Mouse (Mus musculus) liver, adult 2 months (tissue): ENCODE measurements around the gene Tmem82. TPM values are rescaled to one million over a fixed set of nuclear protein-coding genes. Genes with fewer than 3 reads are reported as not detected.

ENCODE experiments used
- DNase-seq: peaks from one replicate; pipeline ENCODE4 v3.0.0-alpha.2; 2011; ENCODE audit warnings: low read depth, low spot score; ENCODE audit errors: extremely low read depth
- H3K27ac ChIP-seq: fragments of 200-500 bp; replicated peaks from 2 replicates; pipeline ENCODE4 v1.5.1; 2012; ENCODE audit warnings: low read depth, mild to moderate bottlenecking, control low read depth, inconsistent platforms, low read length; ENCODE audit not compliant: insufficient read depth
- H3K27me3 ChIP-seq: fragments of 200-500 bp; 2 replicates; pipeline ENCODE4 v1.6.1; 2012; ENCODE audit warnings: mild to moderate bottlenecking, moderate library complexity, low read length, inconsistent platforms; ENCODE audit not compliant: control insufficient read depth, insufficient read depth
- H3K36me3 ChIP-seq: fragments of 200-500 bp; 2 replicates; pipeline ENCODE4 v1.6.1; 2012; ENCODE audit warnings: low read length, inconsistent platforms; ENCODE audit not compliant: control insufficient read depth, insufficient read depth
- H3K4me1 ChIP-seq: fragments of 200-500 bp; 2 replicates; pipeline ENCODE4 v1.6.1; 2011; ENCODE audit warnings: low read length; ENCODE audit not compliant: control insufficient read depth, insufficient read depth
- H3K4me3 ChIP-seq: fragments of 200-500 bp; 2 replicates; pipeline ENCODE4 v1.5.1; 2011; ENCODE audit warnings: low read depth, mild to moderate bottlenecking, control low read depth, low read length, moderate library complexity; ENCODE audit not compliant: insufficient read depth
- H3K79me2 ChIP-seq: fragments of 200-500 bp; 2 replicates; pipeline ENCODE4 v1.6.1; 2012; ENCODE audit warnings: inconsistent platforms, mild to moderate bottlenecking, low read length, moderate library complexity; ENCODE audit not compliant: control insufficient read depth, insufficient read depth
- H3K9ac ChIP-seq: fragments of 200-500 bp; 2 replicates; pipeline ENCODE4 v1.6.1; 2012; ENCODE audit warnings: low read depth, mild to moderate bottlenecking, control low read depth, inconsistent platforms, low read length
- CTCF ChIP-seq: fragments of 200-500 bp; IDR thresholded peaks from 2 replicates; pipeline ENCODE4 v1.5.1; 2011; ENCODE audit warnings: low read depth, low read length, control low read depth
- POLR2A ChIP-seq: fragments of 200-500 bp; IDR thresholded peaks from 2 replicates; pipeline ENCODE4 v1.6.1; 2011; ENCODE audit warnings: low read length, control low read depth; ENCODE audit not compliant: insufficient read depth; ENCODE audit errors: extremely low read depth
- whole genome bisulfite sequencing: fragments of 180-500 bp; shearing (Covaris S2); methylation state at CpG from one replicate; pipeline ENCODE4 v1.1.7; 2018; 5-methylcytosine and 5-hydroxymethylcytosine counted together
- polyA plus RNA-seq: library from polyadenylated mRNA; depleted of rRNA; stranded (reverse); fragments of >200 nt; gene quantifications from 2 replicates; pipeline ENCODE4 v1.2.3, GENCODE M21; 2012
- total RNA-seq: library from RNA; depleted of rRNA; stranded (reverse); fragments of >200 nt; gene quantifications from 2 replicates; pipeline ENCODE4 v1.2.3, GENCODE M21; 2014

Gene Tmem82
- total and polyA plus RNA-seq, 2 experiments, result 9.3 to 34.7 TPM

GRCm38 (mm10) chr4:141595138-141595537 lies 23.3 kb downstream of the Tmem82 start:
- Histone ChIP-seq H3K36me3 (no peaks in the 10 kb centered on the region), H3K9ac (no peak overlapping the region), H3K27ac (no peak overlapping the region), H3K4me3 (no peak overlapping the region), H3K4me1 (peaks cover 3% of the 10 kb centered on the region; the same call in 1 of the 2 replicates), H3K27me3 (peaks cover 7% of the 10 kb centered on the region; the same call in 1 of the 2 replicates), H3K79me2 (no peaks in the 10 kb centered on the region)
- DNase-seq, result no peak
- TF ChIP-seq CTCF (no peak), POLR2A (no peak)
- 96% methylated on average over 11 of the region's 11 CpGs for WGBS

GRCm38 (mm10) chr4:141591547-141591946 lies 26.9 kb downstream of the Tmem82 start:
- Histone ChIP-seq H3K4me1 (no peaks in the 10 kb centered on the region), H3K27ac (no peak overlapping the region), H3K36me3 (no peaks in the 10 kb centered on the region), H3K27me3 (0 out of 2 replicates have a peak, but pooled peaks cover 2% of the 10 kb centered on the region), H3K4me3 (no peak overlapping the region), H3K9ac (no peak overlapping the region), H3K79me2 (no peaks in the 10 kb centered on the region)
- DNase-seq, result no peak
- TF ChIP-seq POLR2A, result no peak
- TF ChIP-seq CTCF, result peak; percentile 88
- WGBS, result 25% methylated on average over 3 of the region's 3 CpGs

GRCm38 (mm10) chr4:141583919-141584318 lies 34.5 kb downstream of the Tmem82 start:
- WGBS, result 89% methylated on average over 8 of the region's 8 CpGs
- H3K36me3 ChIP-seq, result no peaks in the 10 kb centered on the region
- H3K79me2 ChIP-seq, result no peaks in the 10 kb centered on the region

GRCm38 (mm10) chr4:141581051-141581450 lies 37.4 kb downstream of the Tmem82 start:
- no peaks in the 10 kb centered on the region for H3K79me2 ChIP-seq
- H3K27me3 ChIP-seq, result no peaks in the 10 kb centered on the region
- no peak overlapping the region for H3K4me3 ChIP-seq
- no peak overlapping the region for H3K9ac ChIP-seq
- TF ChIP-seq POLR2A, result no peak
- DNase-seq, result no peak
- 80% methylated on average over 13 of the region's 13 CpGs for WGBS
- no peaks in the 10 kb centered on the region for H3K4me1 ChIP-seq
- no peak overlapping the region for H3K27ac ChIP-seq
- no peaks in the 10 kb centered on the region for H3K36me3 ChIP-seq

More at GRCm38 (mm10) chr4:141583919-141584318, 34.5 kb downstream of the Tmem82 start:
- Histone ChIP-seq H3K27ac (no peak overlapping the region), H3K27me3 (no peaks in the 10 kb centered on the region), H3K4me3 (no peak overlapping the region), H3K4me1 (no peaks in the 10 kb centered on the region), H3K9ac (no peak overlapping the region)
- no peak for DNase-seq
- TF ChIP-seq CTCF (no peak), POLR2A (no peak)

GRCm38 (mm10) chr4:141578833-141579232 lies 39.6 kb downstream of the Tmem82 start:
- H3K27me3 ChIP-seq, result no peaks in the 10 kb centered on the region
- TF ChIP-seq POLR2A, result no peak
- no peak for TF ChIP-seq CTCF
- H3K79me2 ChIP-seq, result no peaks in the 10 kb centered on the region
- H3K4me3 ChIP-seq, result no peak overlapping the region
- no peaks in the 10 kb centered on the region for H3K36me3 ChIP-seq
- no peak overlapping the region for H3K27ac ChIP-seq
- peak; percentile 31 for DNase-seq
- H3K4me1 ChIP-seq, result peaks cover 10% of the 10 kb centered on the region
- H3K9ac ChIP-seq, result no peak overlapping the region
- WGBS, result 35% methylated on average over 3 of the region's 3 CpGs

GRCm38 (mm10) chr4:141576877-141577276 lies 41.6 kb downstream of the Tmem82 start:
- H3K4me1 ChIP-seq, result peaks cover 18% of the 10 kb centered on the region
- 97% methylated on average over 7 of the region's 7 CpGs for WGBS
- H3K9ac ChIP-seq, result no peak overlapping the region
- no peaks in the 10 kb centered on the region for H3K79me2 ChIP-seq
- H3K36me3 ChIP-seq, result no peaks in the 10 kb centered on the region
- H3K27me3 ChIP-seq, result no peaks in the 10 kb centered on the region
- peak; percentile 33 for TF ChIP-seq CTCF
- TF ChIP-seq POLR2A, result no peak
- no peak for DNase-seq
- H3K4me3 ChIP-seq, result no peak overlapping the region
- H3K27ac ChIP-seq, result no peak overlapping the region
